Mouse (Mus musculus): ENCODE measurements around the gene Abca8b.
"Not testable (repeated sequence)": the region's sequence is repeated elsewhere in the genome, so short reads cannot be mapped to it uniquely, and the experiment has no call there.

The Abca8b gene

GRCm38 (mm10) chr11:109995624-109996023, at the start of gene Abca8b:
Abca8b (minus strand) TSS chr11:109995845.
- DNase-seq (ENCODE audit: low spot score), result peak; percentile 44

DNA sequence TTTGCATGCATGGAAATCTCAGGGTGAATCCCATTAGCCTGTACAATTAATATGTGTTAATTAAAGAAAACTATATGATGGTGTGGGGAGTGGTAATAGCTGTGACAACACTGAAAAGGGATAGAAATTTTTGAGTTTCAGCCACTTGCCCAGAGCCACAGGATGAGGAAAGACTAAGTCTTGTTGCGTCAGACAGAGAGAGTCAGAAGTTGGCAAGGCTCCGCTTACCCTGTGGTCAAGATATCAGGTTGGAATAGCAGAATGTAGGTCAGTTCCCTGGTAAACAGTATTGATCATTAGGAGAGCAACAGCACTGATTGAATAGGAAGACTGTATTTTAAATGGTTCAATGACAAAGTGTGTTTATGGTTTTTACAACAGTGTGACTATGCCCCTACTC, 42.1 kb upstream of the Abca8b start:
- no peak for DNase-seq (ENCODE audit: low spot score)

DNA sequence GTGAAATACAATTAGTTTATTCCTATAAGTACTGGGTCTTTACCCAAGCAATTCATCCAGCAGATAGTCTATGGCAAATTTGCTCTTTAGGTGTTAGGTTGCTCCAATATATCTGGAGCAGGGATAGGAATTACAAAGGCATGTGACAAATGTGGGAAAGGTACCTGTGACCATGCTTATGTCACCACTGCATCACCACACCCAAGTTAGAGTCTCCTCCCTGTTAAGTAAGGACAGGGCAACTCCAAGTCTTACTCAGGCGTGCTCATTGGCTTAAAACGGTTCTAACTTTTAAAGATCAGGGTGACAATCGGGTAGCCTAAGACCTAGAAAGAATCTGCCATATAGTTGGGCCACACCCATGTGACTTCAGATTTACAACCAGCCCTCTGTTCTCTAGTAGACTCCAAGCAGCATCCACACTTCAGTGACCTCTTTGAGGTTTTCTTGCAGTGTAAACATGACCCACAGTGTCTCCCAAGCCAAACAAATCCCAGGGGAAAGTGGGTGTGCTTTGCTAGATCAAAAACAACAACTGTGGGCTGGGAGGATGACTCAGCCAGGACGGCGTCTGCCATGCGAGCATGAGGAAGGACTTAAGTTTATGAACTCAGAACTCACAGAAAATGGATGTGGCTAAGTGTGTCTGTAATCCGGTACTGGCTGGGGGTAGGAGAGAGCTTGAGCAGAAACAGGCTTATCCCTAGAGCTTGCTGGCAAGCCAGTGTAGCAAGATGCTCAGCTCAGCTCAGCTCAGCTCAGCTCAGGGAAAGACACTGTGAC, 33.5 kb upstream of the Abca8b start:
- DNase-seq (ENCODE audit: low spot score), result no peak

GRCm38 (mm10) chr11:110010836-110011546, 15.3 kb upstream of the Abca8b start:
- DNase-seq (ENCODE audit: low spot score), result no peak

GRCm38 (mm10) chr11:109995013-109995412, 632 bp downstream of the Abca8b start:
- DNase-seq (ENCODE audit: low spot score), result no peak

DNA sequence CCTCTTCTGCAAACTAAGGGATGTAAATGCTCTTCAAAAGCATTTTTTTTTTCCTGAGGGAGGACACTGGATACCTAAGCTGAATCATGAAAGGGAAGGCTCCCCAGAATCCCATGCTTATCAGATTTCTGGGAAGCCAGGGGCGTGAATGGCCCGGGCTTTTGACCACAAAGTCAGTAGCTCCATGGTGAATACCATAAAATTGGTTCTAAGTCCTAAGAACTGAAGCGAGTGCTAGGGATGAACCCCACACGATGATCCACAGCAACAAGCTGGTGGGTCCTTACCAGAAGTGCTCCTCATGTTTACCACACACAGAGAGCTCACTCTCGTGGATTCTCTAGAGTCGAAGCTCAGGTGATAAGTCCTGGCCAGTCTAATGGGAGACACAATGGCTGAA, 1.6 kb downstream of the Abca8b start:
- no peak for DNase-seq (ENCODE audit: low spot score)

- no peak for DNase-seq (ENCODE audit: low spot score)
Measured at GRCm38 (mm10) chr11:109991270-109991669, 4.4 kb downstream of the Abca8b start.

DNA sequence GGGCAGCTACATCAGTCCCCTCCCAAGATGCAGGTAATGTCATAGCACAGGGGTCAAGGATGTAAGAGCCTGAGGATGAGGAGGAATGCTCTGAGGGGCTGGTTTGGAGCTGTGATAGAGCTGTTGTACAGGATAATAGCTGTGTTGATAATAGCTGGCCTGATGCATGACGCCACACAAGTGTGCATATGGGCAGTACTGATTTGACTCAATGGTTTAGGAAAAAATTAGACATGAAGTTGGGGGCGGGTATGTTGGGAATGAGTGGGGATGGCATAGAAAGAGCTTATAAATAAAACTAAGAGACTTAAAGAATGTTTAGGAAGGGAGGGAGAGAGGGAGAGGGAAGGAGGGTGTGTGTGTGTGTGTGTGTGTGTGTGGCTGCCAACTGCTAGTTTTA, 5.4 kb downstream of the Abca8b start:
- DNase-seq (ENCODE audit: low spot score), result no peak

- DNase-seq (ENCODE audit: low spot score), result no peak
Measured at GRCm38 (mm10) chr11:109988164-109988563, 7.5 kb downstream of the Abca8b start.

DNA sequence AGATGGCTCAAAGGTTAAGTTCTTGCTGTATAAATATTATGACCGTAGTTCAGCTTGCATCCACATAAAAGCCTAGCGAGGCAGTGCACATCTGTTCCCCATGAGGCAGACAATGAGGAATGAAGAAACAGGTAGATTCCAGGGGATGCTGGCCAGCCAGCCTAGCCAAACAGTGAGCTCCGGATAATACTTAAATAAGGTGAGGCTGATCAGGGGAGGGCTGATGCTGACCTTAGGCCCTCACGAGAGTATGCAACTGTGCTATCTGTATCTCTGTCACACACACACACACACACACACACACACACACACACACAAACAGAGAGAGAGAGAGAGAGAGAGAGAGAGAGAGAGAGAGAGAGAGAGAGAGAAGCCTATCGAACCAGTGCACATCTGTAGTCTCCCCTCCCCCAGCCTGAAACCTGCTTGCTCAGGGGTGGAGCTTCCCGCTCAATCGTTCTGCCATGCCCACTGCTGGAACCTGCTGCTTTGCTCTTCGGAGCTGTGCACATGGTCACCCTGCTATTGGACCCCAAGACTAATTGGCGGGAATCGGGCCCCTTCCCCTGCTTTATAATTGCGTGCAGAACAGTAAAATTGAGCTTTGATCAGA, 8.1 kb downstream of the Abca8b start:
- not testable (repeated sequence) for DNase-seq (ENCODE audit: low spot score)

GRCm38 (mm10) chr11:109981872-109982271, 13.8 kb downstream of the Abca8b start:
- no peak for DNase-seq (ENCODE audit: low spot score)

GRCm38 (mm10) chr11:109970521-109970920, 25.1 kb downstream of the Abca8b start:
- no peak for DNase-seq (ENCODE audit: low spot score)

DNA sequence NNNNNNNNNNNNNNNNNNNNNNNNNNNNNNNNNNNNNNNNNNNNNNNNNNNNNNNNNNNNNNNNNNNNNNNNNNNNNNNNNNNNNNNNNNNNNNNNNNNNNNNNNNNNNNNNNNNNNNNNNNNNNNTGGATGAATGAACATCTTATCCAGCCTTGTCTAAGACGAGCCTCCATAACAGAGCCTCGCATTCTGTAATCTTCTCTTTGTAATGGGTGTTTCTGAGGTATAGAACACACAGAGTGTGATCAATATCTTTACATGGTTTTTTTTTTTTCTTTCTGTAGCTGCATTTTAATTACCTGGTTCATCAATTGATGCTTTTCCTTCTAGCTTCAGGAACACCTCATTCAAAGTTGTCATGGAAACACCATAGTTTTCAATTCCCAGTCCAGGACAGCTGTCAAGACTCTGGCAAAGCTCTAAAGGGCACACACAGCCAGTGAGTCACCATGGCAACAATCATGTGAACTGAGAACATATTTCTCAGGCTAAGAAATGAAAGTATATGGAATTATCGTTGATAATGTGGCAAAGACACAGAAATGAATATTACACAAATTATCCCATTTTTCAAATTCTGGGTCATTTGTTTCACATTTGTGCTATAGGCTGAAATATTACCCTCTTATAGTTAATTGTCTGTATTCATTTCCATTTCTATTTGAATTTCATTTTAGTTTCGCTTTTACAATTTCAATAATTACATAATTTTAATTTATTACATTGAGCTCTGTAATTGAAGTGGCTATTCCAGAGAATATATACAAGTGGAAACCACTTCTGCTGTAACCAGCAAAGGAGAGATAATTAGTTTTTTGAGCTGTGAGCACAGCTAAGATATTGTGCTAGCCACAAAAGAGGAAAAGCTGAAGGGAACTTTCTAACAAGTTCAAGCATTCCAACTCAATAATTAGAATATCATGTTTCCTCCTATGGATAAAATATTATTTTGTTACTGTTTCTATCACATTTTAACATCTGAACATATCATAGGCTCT, 33.9 kb downstream of the Abca8b start:
- no peak for DNase-seq (ENCODE audit: low spot score)

DNA sequence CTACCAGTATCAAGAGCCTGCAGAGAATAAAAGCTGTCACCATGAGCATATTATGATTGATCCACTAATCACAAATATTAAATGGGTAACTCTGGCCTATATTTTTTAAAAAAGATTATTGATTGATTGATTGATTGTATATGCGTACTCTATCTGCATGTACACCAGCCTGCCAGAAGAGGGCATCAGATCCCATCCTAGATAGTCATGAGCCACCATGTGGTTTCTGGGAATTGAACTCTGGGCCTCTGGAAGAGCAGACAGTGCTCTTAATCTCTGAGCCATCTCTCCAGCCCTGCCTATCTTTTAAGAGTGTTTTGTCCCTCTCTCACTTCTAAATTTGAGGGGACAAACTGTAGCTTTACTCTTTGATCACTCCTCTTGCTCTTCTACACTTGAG, 40.5 kb downstream of the Abca8b start:
- DNase-seq (ENCODE audit: low spot score), result no peak

DNA sequence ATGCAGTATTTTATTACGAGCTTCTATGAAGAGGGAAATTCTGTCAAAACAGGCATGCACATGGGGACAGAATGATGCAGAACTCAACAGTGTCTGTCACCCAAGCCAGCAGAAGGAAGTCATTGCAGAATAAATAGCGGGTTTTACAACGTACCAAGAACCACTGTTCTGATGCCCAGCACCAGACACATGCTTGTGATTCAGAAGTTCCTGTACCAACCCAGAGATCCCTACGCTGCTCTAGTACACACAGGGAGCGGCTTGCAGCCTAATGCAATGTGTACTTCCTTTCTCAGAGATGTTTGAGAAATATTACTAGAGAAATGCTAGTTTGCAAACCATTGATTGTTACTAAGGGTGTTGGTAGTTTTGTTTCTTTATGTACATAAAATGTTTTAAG, 58.7 kb downstream of the Abca8b start:
- no peak for DNase-seq (ENCODE audit: low spot score)

DNA sequence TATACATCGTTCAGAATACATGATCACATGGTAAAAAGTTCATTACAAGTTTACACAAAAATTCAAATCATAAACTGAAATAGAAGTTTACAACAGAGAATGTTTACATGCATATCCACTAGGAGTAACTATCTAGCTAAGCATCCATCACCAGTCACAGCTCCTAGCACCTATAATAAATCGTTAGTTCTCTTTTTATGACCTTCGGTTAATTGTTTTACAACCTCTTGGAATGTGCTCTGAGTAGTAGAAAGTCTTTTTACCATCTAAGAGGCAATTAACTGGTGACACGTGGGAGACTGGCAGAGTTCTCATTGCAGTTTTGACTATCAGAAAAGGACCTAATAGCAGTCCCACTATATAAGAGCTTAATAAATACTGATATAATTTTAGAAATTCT, 62.4 kb downstream of the Abca8b start:
- DNase-seq (ENCODE audit: low spot score), result not testable (repeated sequence)

DNA sequence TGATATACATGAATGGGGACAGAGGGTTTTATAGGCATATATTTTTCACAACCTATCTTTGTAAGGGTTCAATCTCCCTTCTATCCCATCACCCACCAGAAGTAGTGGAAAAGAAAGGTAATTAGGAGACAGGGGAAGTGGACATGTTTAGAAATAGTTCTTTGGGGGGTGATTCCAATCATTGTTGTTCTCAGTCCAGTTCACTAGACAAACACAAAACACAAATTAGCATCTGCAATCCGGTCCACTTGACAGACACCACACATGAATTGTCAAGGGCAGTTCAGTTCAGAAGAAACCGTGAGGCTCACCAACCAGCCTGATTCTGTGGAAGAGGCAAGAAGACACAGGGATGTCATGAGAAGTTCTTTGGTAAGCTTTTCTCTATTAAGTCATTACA, 67.2 kb downstream of the Abca8b start:
- no peak for DNase-seq (ENCODE audit: low spot score)

- DNase-seq (ENCODE audit: low spot score), result no peak
Measured at GRCm38 (mm10) chr11:109926718-109927680, 68.6 kb downstream of the Abca8b start.

GRCm38 (mm10) chr11:109922236-109922635, 73.4 kb downstream of the Abca8b start:
- no peak for DNase-seq (ENCODE audit: low spot score)

DNA sequence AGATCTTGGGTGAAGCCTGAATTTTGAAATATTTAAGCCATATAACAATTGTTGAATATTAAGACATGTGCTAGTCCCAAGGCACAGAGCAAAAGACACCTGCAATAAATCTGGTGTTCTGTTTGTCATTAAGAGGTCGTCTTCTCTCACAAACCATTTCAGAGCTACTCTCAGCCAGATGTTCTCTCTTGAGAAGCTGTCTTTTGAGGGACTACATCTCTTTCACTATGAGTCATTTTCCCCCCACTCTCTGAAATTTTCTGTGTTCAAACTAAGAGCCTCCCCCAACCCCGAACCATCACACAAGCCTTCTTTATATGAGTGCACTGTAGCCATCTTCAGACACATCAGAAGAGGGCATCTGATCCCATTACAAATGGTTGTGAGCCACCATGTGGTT, 76.2 kb downstream of the Abca8b start:
- no peak for DNase-seq (ENCODE audit: low spot score)

DNA sequence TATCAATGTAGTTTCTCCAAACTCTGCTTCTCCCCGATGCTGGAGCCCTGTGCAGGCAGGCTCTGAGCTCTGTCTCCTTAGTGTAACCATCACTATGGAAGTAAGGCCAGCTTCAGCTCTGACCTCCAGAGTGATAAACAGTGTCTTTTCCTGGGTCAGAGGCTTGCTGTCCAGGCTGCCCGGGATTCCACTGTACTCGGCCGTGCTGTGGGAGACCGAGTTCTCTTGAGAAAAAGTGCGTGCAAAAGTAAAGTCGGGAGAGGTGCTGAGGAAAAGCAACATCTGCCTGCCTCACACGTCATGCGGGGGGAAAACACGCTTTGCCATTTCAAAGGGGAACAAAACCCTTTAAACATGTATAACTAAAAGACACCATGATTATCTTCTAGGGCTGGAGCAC, 79.0 kb downstream of the Abca8b start:
- DNase-seq (ENCODE audit: low spot score), result no peak
